Mouse (Mus musculus) midbrain, embryonic 15.5 days (tissue): ENCODE measurements at regions not wholly inside any gene's neighbourhood (a gene's known extent, or its start where the extent isn't known, plus 50 kb on each side); places are given as distances from the start of the nearest gene placed in this dataset.

ENCODE experiments used
- ATAC-seq: fragments of 200-750 bp; cut with Nextera tagmentation; replicated peaks from 2 replicates; pipeline ENCODE4 v1.8.0; 2017; ENCODE audit warnings: moderate TSS enrichment
- H3K27ac ChIP-seq: fragments of 300-500 bp; sonication (generic); 2 replicates; pipeline ENCODE4 v1.5.1; 2015; ENCODE audit warnings: mild to moderate bottlenecking, inconsistent platforms
- H3K27me3 ChIP-seq: fragments of 300-500 bp; sonication (generic); replicated peaks from 2 replicates; pipeline ENCODE4 v1.6.1; 2015; ENCODE audit warnings: inconsistent platforms
- H3K36me3 ChIP-seq: fragments of 300-500 bp; sonication (generic); replicated peaks from 2 replicates; pipeline ENCODE4 v1.6.1; 2015; ENCODE audit warnings: inconsistent platforms
- H3K4me1 ChIP-seq: fragments of 300-500 bp; sonication (generic); 2 replicates; pipeline ENCODE4 v1.6.1; 2015; ENCODE audit warnings: inconsistent platforms
- H3K4me2 ChIP-seq: fragments of 300-500 bp; sonication (generic); 2 replicates; pipeline ENCODE4 v1.6.1; 2015; ENCODE audit warnings: inconsistent platforms, mild to moderate bottlenecking, moderate library complexity
- H3K4me3 ChIP-seq: fragments of 300-500 bp; sonication (generic); 2 replicates; pipeline ENCODE4 v1.5.1; 2015; ENCODE audit warnings: mild to moderate bottlenecking, inconsistent platforms
- H3K9ac ChIP-seq: fragments of 300-500 bp; sonication (generic); 2 replicates; pipeline ENCODE4 v1.6.1; 2015; ENCODE audit warnings: mild to moderate bottlenecking, inconsistent platforms
- H3K9me3 ChIP-seq: fragments of 300-500 bp; sonication (generic); 2 replicates; pipeline ENCODE4 v1.6.1; 2016; ENCODE audit warnings: inconsistent platforms
- WGBS: fragments of 180-500 bp; shearing (Covaris S2); methylation state at CpG from one replicate; pipeline ENCODE4 v1.1.7; 2015; ENCODE audit warnings: mixed read lengths; 5-methylcytosine and 5-hydroxymethylcytosine counted together

DNA sequence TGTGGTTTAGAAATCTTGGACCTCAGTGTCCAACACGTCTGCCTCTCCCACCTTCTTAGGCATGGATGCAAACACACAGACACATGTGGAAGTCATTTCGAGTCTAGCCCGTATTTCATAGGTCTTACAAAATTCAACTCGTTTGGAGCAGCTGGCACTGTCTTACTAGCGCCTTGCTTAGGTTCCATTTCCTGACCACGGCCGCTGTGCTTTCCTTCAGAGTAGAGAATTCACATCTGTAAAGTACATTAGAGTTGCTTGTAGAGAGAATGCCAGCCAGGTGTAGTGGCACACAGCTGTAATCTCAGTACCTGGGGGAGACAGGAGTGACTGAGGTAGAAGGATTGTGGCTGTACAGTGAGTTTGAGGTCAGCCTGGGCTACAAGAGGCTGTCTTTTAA lies 346.6 kb downstream of the Zfp706 start:
- no peak overlapping the region for H3K27ac ChIP-seq
- WGBS, result 86% methylated on average over 7 of the region's 7 CpGs
- ATAC-seq, result no peak
- H3K9ac ChIP-seq, result no peak overlapping the region
- H3K4me1 ChIP-seq, result no peaks in the 10 kb centered on the region
- no peak overlapping the region for H3K4me2 ChIP-seq
- no peaks in the 10 kb centered on the region for H3K9me3 ChIP-seq
- no peaks in the 10 kb centered on the region for H3K36me3 ChIP-seq
- no peaks in the 10 kb centered on the region for H3K27me3 ChIP-seq
- no peak overlapping the region for H3K4me3 ChIP-seq
